Mouse (Mus musculus) brain, embryonic 14.5 days (tissue): ENCODE measurements around the gene Zmiz1.

Experiments
- CTCF ChIP-seq: fragments of 200-500 bp; IDR thresholded peaks from 2 replicates; pipeline ENCODE4 v1.5.1; 2012; ENCODE audit warnings: inconsistent platforms, mild to moderate bottlenecking, moderate library complexity, borderline replicate concordance; ENCODE audit not compliant: insufficient read depth, insufficient read length; ENCODE audit errors: extremely low read depth
- POLR2A ChIP-seq: fragments of 200-500 bp; IDR thresholded peaks from 2 replicates; pipeline ENCODE4 v1.6.1; 2012; ENCODE audit warnings: mild to moderate bottlenecking, inconsistent platforms, borderline replicate concordance; ENCODE audit not compliant: poor library complexity, insufficient read depth, insufficient read length, severe bottlenecking; ENCODE audit errors: extremely low read depth

- no peak for TF ChIP-seq CTCF
- TF ChIP-seq POLR2A, result no peak
Observed at GRCm38 (mm10) chr14:25548650-25549049, 89.7 kb downstream of the Zmiz1 start.
